Mouse (Mus musculus) 3134 (cell line): ENCODE results near the gene Olfr1335.
"Not testable (repeated sequence)": the region's sequence is repeated elsewhere in the genome, so short reads cannot be mapped to it uniquely, and the experiment has no call there.

Source experiments
- DNase-seq: peaks from one replicate; pipeline ENCODE4 v3.0.0-alpha.2; 2011; ENCODE audit warnings: low spot score; ENCODE audit not compliant: insufficient read length; ENCODE audit errors: extremely low read depth

Olfr1335 gene

DNA sequence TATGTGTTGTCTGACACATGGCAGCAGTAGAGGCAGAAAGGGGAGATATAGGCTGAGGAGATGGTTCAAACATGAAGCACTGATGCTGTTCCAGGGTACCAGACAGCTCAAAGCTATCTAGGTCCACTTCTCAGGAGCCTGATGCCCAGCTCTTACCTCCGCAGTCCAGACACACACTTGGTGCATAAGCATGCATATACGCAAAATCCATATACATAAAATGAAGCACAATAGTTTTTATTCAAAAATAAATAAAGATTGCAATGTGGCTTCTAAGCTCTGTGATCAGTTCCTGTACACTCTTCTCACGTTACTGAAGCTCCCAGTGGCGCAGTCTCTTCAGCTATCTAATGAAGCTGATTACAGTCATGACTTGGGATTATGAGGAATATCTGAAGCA is at the start of gene Olfr1335:
Gene Olfr1335 (minus strand): TSS at position 101 of the 400 bp plus-strand sequence.
- DNase-seq = no peak

DNA sequence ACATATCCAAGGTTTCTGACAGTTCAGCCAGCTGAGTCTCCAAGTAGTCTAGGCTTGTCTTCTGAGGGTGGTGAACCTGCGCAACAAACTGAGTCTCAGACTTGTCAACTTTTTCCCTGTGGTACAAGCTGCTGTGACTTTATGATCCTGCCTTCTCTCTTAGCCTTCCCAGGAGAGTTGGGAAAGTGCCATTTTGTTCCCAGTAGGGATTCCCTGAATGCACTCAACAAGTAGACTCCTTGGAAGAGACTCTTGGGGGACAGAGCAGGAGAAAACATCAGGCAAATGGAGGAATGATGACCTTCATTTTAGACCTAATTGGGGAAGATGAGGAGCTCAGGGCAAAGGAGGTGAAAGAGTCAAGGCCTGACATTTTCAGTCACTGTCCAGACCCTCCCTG is 26.4 kb upstream of the Olfr1335 start, which contains the start of gene Olfr1333:
Gene Olfr1333 (minus strand): TSS at position 101 of the 400 bp plus-strand sequence.
- DNase-seq = no peak

- DNase-seq = no peak
Observed at GRCm38 (mm10) chr4:118818921-118819320, 9.2 kb upstream of the Olfr1335 start.

- not testable (repeated sequence) for DNase-seq
Observed at GRCm38 (mm10) chr4:118792796-118793195, 16.9 kb downstream of the Olfr1335 start.

GRCm38 (mm10) chr4:118782486-118782885 is 27.3 kb downstream of the Olfr1335 start, which contains the start of gene Olfr1337:
Gene Olfr1337, minus strand, starts transcription at chr4:118782586.
- DNase-seq = no peak
